Mouse (Mus musculus) bone marrow macrophage, adult 2 months (primary cell): ENCODE data around the gene Jph4. TPM values are rescaled to one million over a fixed set of nuclear protein-coding genes. Genes with fewer than 3 reads are reported as not detected.

Source experiments
- H3K27ac ChIP-seq: 2 replicates; pipeline ENCODE4 v1.5.1; 2012; ENCODE audit warnings: low read depth, low read length; ENCODE audit not compliant: insufficient read depth
- H3K4me1 ChIP-seq: 2 replicates; pipeline ENCODE4 v1.6.1; 2012; ENCODE audit warnings: low read length; ENCODE audit not compliant: control insufficient read depth, insufficient read depth
- H3K4me3 ChIP-seq: 2 replicates; pipeline ENCODE4 v1.5.1; 2012; ENCODE audit warnings: mild to moderate bottlenecking, low read length, moderate library complexity; ENCODE audit not compliant: insufficient read depth
- CTCF ChIP-seq: IDR thresholded peaks from 2 replicates; pipeline ENCODE4 v1.5.1; 2012; ENCODE audit warnings: low read depth, mild to moderate bottlenecking, low read length, moderate library complexity
- POLR2A ChIP-seq: IDR thresholded peaks from 2 replicates; pipeline ENCODE4 v1.6.1; 2012; ENCODE audit warnings: mild to moderate bottlenecking, low read depth, low read length, borderline replicate concordance
- polyA plus RNA-seq: library from polyadenylated mRNA; stranded (reverse); fragments of >200 nt; gene quantifications from 2 replicates; pipeline ENCODE4 v1.2.4, GENCODE M21; 2012; ENCODE audit not compliant: missing spikeins, insufficient read depth, insufficient read length

The Jph4 gene
- polyA plus RNA-seq, 1 experiment: not detected

GRCm38 (mm10) chr14:55071756-55072155, 45.0 kb downstream of the Jph4 start:
- no peak overlapping the region for H3K4me3 ChIP-seq
- TF ChIP-seq CTCF: no peak
- no peak for TF ChIP-seq POLR2A
- no peak overlapping the region for H3K27ac ChIP-seq
- no peaks in the 10 kb centered on the region for H3K4me1 ChIP-seq

DNA sequence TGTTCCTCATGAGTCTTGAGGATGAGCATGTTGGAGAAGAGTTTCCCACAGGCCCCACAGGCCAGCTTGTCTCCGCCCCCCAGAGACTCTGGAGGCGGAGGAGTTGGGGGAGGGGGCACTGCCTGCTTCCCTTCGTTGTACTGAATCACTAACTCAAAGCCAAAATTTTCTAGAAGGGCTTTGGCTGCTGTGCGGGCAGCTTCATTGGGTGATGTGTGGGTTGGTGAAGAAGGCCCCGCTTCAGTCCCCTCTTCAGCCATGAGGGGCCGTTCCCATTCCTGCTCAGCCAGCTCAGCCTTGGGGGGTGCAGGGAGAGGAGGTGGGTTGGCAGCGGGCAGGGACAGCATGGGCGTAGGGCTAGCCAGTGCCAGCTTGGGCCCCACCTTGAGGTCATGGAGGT, 50.7 kb downstream of the Jph4 start:
- Histone ChIP-seq H3K27ac (no peak overlapping the region), H3K4me1 (no peaks in the 10 kb centered on the region), H3K4me3 (no peak overlapping the region)
- no peak for TF ChIP-seq POLR2A
- TF ChIP-seq CTCF: no peak

GRCm38 (mm10) chr14:55065391-55065790, 51.3 kb downstream of the Jph4 start:
- Histone ChIP-seq H3K4me1 (no peaks in the 10 kb centered on the region), H3K27ac (no peak overlapping the region), H3K4me3 (no peak overlapping the region)
- no peak for TF ChIP-seq POLR2A
- no peak for TF ChIP-seq CTCF

- Histone ChIP-seq H3K4me1 (no peaks in the 10 kb centered on the region), H3K27ac (no peak overlapping the region), H3K4me3 (no peak overlapping the region)
- TF ChIP-seq POLR2A (no peak), CTCF (no peak)
These were observed 52.0 kb downstream of the Jph4 start for GRCm38 (mm10) chr14:55064481-55065370.

DNA sequence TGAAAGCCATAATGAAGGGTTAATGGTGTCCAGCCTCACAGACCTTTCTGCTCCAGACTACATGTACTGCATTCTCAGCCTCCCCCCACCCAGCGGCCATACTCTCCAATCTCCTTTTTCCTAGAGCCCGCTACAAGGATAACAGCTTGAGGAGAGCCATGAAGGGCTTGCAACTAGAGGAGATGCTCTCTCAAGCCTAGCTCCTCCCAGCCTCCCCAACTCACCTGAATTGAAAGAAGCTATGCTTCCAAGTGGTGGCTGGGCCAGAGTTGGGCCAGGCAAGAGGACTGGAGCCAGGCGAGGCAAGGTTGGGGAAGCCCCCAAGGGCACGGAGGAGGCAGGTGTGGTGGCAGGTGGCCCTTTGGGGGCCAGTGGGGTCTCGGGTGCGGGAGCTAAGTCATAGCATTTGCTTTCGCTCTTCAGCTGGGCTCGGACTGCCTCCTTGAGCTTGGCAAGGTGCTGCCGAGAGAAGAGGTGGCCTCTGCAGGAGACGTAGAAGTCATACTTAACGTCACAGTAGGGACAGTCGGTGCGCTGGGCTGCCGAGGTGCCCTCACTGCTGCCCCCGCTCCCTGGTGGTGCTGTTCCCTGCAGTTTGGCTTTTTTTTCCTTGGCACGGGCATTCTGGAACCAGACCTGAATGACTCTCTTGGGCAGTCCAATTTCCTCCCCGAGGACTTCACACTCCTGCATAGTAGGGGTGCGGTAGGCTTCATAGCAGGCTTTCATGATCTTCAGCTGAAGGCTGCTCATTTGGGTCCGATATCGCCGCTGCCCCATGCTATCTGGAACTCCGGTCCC, 53.0 kb downstream of the Jph4 start:
- TF ChIP-seq POLR2A: no peak
- Histone ChIP-seq H3K4me3 (no peak overlapping the region), H3K27ac (no peak overlapping the region), H3K4me1 (no peaks in the 10 kb centered on the region)

DNA sequence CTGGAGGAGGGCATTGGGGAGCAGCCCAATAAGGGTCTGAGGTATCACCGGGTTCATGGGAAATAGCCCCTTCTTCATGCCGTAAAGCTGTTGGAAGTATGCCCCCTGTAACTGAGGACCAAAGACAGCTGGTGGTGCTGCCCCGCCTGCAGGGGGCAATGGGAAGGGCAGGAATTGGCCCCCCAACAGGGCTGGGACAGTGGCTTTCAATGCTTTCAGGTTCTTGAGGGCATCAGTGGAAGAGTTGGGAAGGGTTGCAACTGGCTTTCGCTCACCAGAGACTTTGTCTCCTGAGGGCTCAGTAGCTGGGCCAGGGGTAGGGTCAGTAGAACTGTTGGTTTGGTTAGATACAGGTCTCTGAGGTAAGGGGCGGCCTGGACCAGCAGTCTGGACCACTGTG, 53.6 kb downstream of the Jph4 start:
- no peaks in the 10 kb centered on the region for H3K4me1 ChIP-seq
- TF ChIP-seq CTCF: no peak
- no peak for TF ChIP-seq POLR2A
- no peak overlapping the region for H3K4me3 ChIP-seq
- no peak overlapping the region for H3K27ac ChIP-seq

- TF ChIP-seq CTCF: no peak
- no peak for TF ChIP-seq POLR2A
- Histone ChIP-seq H3K27ac (no peak overlapping the region), H3K4me3 (no peak overlapping the region), H3K4me1 (no peaks in the 10 kb centered on the region)
These were observed 54.1 kb downstream of the Jph4 start for GRCm38 (mm10) chr14:55062626-55063025.

GRCm38 (mm10) chr14:55061845-55062244, 54.9 kb downstream of the Jph4 start:
- Histone ChIP-seq H3K4me3 (no peak overlapping the region), H3K4me1 (no peaks in the 10 kb centered on the region), H3K27ac (no peak overlapping the region)
- no peak for TF ChIP-seq POLR2A
- TF ChIP-seq CTCF: no peak

GRCm38 (mm10) chr14:55059931-55060330, 56.8 kb downstream of the Jph4 start:
- TF ChIP-seq POLR2A: no peak
- TF ChIP-seq CTCF: no peak
- H3K4me1 ChIP-seq: peaks cover 10% of the 10 kb centered on the region
- no peak overlapping the region for H3K4me3 ChIP-seq
- H3K27ac ChIP-seq: no peak overlapping the region

DNA sequence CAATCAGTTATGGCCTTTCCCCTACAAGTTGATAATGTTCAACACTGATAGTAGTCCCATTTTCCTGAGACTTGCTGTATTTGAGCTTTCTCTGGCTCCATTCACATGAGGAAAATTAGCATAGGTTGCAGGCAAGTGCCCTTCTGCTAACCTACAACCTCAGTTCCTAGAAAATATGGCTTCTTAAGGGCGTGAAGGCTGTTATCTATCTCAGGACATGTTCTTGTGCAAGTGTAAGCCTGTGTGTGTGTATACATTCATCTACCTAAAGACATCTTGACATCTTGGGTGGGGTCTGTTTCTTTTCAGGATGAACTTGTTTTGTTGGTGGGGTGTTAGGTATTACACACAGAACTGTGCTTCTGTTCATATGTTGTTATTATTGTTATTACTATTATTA, 57.7 kb downstream of the Jph4 start:
- Histone ChIP-seq H3K4me1 (peaks cover 19% of the 10 kb centered on the region), H3K27ac (no peak overlapping the region), H3K4me3 (no peak overlapping the region)
- TF ChIP-seq POLR2A: no peak
- TF ChIP-seq CTCF: no peak

Other genes starting within 250 kb of the Jph4 start
- 5.2 and 6.5 TPM in 2 replicates for gene Homez, start 246.0 kb downstream of the Jph4 start, polyA plus RNA-seq
- gene Ppp1r3e, start 239.4 kb downstream of the Jph4 start, polyA plus RNA-seq: 11.3 and 13.9 TPM in 2 replicates
- gene Bcl2l2, start 233.6 kb downstream of the Jph4 start, polyA plus RNA-seq: 25.9 and 29.2 TPM in 2 replicates
- gene Gm20521, start 233.5 kb downstream of the Jph4 start, polyA plus RNA-seq: not detected in 2 replicates
- 144 and 176 TPM in 2 replicates for gene Pabpn1, start 224.4 kb downstream of the Jph4 start, polyA plus RNA-seq
- gene Slc22a17, start 203.8 kb downstream of the Jph4 start, polyA plus RNA-seq: 0.32 and 1.8 TPM in 2 replicates
- not detected in 2 replicates for gene Efs, start 190.8 kb downstream of the Jph4 start, polyA plus RNA-seq
- gene Il25, start 184.2 kb downstream of the Jph4 start, polyA plus RNA-seq: not detected in 2 replicates
- not detected in 2 replicates for gene Cmtm5, start 180.7 kb downstream of the Jph4 start, polyA plus RNA-seq
- not detected in 2 replicates for gene Myh6, start 150.0 kb downstream of the Jph4 start, polyA plus RNA-seq
- not detected in 2 replicates for gene Gm17428, start 140.0 kb downstream of the Jph4 start, polyA plus RNA-seq
- gene Myh7, start 122.3 kb downstream of the Jph4 start, polyA plus RNA-seq: not detected in 2 replicates
- 38.3 and 44.2 TPM in 2 replicates for gene Ngdn, start 101.5 kb downstream of the Jph4 start, polyA plus RNA-seq
- gene Zfhx2, start 24.6 kb downstream of the Jph4 start, polyA plus RNA-seq: 7.1 and 7.6 TPM in 2 replicates
- 10.6 and 12.3 TPM in 2 replicates for gene Thtpa, start 22.2 kb downstream of the Jph4 start, polyA plus RNA-seq
- gene Ap1g2, start 10.3 kb downstream of the Jph4 start, polyA plus RNA-seq: 43.0 and 51.9 TPM in 2 replicates
- gene Dhrs2, start 105.1 kb upstream of the Jph4 start, polyA plus RNA-seq: not detected in 2 replicates